Mouse (Mus musculus): ENCODE measurements at regions not wholly inside any gene's neighbourhood (a gene's known extent, or its start where the extent isn't known, plus 50 kb on each side); places are given as distances from the start of the nearest gene placed in this dataset.

DNA sequence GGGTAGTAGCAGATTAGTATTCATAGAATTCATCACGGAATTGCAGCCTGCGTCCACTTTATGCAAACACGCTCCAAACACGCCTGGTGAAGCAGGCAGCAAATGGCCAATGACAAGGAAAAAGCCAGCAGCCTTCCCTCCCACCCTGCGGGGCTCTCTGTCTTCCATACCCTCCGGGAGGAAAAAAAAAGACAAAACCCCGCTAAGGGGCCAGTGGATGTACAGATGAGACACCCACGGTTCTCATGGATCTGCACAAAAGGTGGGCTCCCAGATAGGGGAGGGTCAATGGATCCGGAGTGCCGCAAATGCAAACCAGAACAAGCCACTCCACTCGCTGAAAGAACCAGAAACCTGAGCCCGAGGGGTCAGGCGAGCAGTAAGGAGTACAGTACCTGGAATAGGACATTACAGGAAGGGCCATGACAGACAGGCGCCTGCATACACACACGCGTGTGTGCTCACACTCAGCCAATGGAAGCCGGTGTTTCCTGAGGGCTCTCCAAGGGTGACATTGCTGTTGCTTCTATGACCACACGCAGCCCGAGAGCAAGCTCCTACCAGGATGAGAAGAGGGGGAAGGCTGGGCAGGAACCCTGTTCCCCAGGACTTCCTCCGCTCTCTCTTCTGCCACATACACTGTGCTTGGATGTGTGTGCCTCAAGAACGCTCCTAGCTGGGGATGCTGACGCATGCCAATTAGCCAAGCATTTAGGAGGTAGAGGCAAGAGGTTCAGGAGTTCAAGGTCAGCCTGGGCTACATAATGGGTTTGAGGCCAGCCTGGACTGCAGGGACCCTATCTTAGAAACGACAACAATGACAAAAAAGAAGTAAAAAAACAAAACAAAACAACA lies 57.5 kb upstream of the Casz1 start:
- Histone ChIP-seq H3K9me3 (no peaks in the 10 kb centered on the region), H3K27me3 (peaks cover 53% of the 10 kb centered on the region), H3K9ac (no peak overlapping the region), H3K4me1 (peaks cover 18% of the 10 kb centered on the region), H3K36me3 (no peaks in the 10 kb centered on the region), H3K27ac (no peak overlapping the region), H3K4me3 (no peak overlapping the region), H3K4me2 (no peak overlapping the region)
- no peak for ATAC-seq (ENCODE audit: insufficient number of reproducible peaks, low FRiP score, low TSS enrichment, low read depth)
- WGBS: 41% methylated on average over 23 of the region's 23 CpGs

DNA sequence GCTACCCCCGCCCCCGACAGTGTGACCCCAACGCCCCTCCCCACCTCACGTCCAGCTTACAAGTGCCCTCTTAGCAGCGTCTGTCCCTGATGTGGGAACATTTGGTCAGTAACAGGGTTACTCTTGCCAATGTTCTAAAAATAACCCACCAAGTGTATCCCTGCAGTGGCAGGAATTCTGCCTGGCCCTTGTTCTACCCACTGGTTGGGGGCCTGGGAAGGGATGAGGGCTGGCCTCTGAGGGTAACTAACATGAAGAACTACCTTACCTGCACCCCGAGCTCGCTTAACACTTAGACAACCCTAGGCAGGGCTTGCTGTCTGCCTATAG lies 56.9 kb upstream of the Casz1 start:
- no peak overlapping the region for H3K4me2 ChIP-seq
- H3K4me3 ChIP-seq: no peak overlapping the region
- no peak for ATAC-seq (ENCODE audit: insufficient number of reproducible peaks, low FRiP score, low TSS enrichment, low read depth)
- no peak overlapping the region for H3K9ac ChIP-seq
- 81% methylated on average over 7 of the region's 7 CpGs for whole genome bisulfite sequencing
- no peaks in the 10 kb centered on the region for H3K9me3 ChIP-seq
- H3K4me1 ChIP-seq: peaks cover 18% of the 10 kb centered on the region
- no peaks in the 10 kb centered on the region for H3K36me3 ChIP-seq
- no peak overlapping the region for H3K27ac ChIP-seq
- H3K27me3 ChIP-seq: peaks cover 53% of the 10 kb centered on the region

DNA sequence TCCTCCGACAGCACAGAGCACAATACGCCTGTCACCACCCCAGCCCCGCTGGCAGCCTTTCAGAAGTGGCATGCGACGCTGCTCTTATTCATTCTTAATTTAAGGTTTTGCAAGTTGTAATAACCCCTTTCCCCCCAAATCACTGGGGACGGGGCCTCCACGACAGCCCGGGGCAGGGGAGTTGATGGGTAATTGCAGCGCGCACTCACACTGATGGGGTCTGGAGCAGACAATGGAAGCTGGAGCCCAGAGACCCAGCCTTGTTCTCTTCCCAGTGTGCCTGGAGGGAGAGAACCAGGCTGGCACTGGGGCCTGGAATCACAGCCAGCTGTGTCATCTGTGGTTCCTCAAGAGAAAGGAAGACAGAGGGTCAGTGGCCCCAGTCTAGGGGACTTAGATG lies 54.2 kb upstream of the Casz1 start:
- no peak for ATAC-seq (ENCODE audit: insufficient number of reproducible peaks, low FRiP score, low TSS enrichment, low read depth)
- Histone ChIP-seq H3K4me2 (no peak overlapping the region), H3K9ac (no peak overlapping the region), H3K9me3 (no peaks in the 10 kb centered on the region), H3K36me3 (no peaks in the 10 kb centered on the region), H3K4me1 (peaks cover 14% of the 10 kb centered on the region; the same call in 1 of the 2 replicates), H3K27me3 (peaks cover 39% of the 10 kb centered on the region), H3K27ac (no peak overlapping the region), H3K4me3 (no peak overlapping the region)
- WGBS: 64% methylated on average over 10 of the region's 10 CpGs

DNA sequence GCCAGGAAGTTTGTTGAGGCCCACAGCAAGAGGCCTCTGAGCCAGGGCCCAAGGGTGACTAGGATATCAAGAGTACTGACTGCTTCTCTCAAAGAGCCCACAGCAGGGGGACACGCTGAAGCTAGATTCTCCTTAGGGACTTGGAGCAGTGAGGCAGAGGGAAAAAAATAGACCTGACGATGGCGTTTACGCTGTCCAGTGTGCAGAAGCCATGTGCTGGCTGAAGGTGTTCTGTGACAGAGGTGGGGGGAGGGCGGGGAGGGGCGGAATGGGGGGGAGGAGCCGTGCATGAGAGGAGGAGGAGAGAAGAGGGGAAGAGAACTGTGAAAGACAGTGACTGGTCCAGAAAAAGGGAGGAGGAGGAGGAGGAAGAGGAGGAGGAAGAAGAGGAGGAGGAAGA lies 52.6 kb upstream of the Casz1 start:
- Histone ChIP-seq H3K27ac (no peak overlapping the region), H3K27me3 (peaks cover 28% of the 10 kb centered on the region), H3K4me1 (peaks cover 12% of the 10 kb centered on the region; the same call in 1 of the 2 replicates), H3K9ac (no peak overlapping the region), H3K9me3 (no peaks in the 10 kb centered on the region), H3K4me2 (no peak overlapping the region), H3K36me3 (no peaks in the 10 kb centered on the region), H3K4me3 (no peak overlapping the region)
- 48% methylated on average over 7 of the region's 7 CpGs for WGBS
- ATAC-seq (ENCODE audit: insufficient number of reproducible peaks, low FRiP score, low TSS enrichment, low read depth): no peak

DNA sequence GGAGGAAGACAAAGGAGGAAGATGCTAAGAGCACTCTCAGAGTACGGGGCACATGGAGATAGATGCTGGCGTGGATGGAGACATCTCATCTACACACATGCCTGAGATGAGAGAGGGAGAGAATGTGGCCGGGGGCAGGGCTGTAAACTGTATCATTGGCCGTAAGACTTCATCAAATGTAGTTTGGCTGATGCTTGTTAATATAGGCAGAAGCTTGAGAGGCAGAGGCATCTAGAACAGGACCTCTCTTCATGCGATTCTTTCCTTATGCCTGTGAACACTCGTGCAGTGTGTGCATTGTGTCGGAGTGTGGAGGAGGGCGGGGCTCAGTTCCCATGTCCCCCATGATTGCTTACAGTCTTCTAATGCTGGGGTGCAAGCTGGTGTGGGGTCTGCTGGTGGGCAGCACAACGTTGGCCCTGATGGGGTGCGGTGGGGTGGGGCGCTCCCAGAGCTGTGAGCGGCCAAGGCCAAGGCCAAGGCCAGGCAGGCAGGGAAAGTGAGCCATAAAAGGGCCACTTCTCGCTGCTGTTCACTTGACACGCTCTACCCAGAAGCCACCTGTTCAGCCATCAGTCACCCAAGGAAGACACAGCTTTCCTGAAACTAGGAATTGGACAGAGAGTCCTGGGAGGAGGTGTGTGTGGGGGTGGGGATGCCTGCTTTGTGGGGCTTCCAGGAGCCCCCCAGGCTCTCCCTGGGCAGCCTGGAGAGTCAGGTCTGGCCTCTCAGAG lies 51.7 kb upstream of the Casz1 start:
- no peak for ATAC-seq (ENCODE audit: insufficient number of reproducible peaks, low FRiP score, low TSS enrichment, low read depth)
- no peak overlapping the region for H3K9ac ChIP-seq
- no peak overlapping the region for H3K4me2 ChIP-seq
- H3K4me1 ChIP-seq: peaks cover 9% of the 10 kb centered on the region; the same call in 1 of the 2 replicates
- no peaks in the 10 kb centered on the region for H3K36me3 ChIP-seq
- peak overlapping the region; percentile 47; the same call in 1 of the 2 replicates for H3K27ac ChIP-seq
- no peaks in the 10 kb centered on the region for H3K9me3 ChIP-seq
- H3K4me3 ChIP-seq: no peak overlapping the region
- H3K27me3 ChIP-seq: peaks cover 18% of the 10 kb centered on the region
- WGBS: 71% methylated on average over 14 of the region's 14 CpGs

DNA sequence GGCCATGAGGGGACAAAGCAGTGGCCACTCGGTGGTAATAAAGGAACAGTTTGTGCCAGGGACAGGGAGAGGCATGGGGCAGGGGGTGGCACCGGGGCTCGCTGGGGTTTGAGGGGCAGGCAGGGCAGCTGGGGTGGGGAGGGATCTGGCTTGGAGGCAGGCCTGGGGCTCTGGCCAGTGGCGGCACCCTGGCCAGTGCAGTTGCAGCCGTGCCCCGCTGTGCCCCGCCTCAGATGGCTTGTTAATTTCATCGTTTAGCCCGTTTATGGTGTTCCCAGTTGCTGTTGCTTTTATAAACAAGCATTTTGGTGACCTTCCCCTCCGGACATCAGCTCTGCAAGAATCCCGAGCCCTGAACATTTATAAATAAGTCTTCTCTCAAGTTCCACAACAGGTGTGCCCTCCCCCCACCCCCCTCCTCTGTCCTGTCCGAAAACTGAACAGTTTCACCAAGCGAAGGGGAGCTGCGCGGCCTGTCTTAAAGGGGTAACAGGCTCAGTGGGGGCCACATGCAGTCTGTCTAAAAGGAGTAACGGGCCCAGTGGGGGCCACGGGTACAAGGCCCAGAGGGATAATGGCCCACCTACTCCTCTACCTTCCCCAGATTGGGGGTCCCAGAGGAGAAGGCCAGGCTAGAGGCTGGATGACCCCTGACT lies 51.0 kb upstream of the Casz1 start:
- peak overlapping the region; percentile 47 for H3K27ac ChIP-seq
- H3K9me3 ChIP-seq: no peaks in the 10 kb centered on the region
- H3K4me2 ChIP-seq: no peak overlapping the region
- H3K9ac ChIP-seq: no peak overlapping the region
- peaks cover 9% of the 10 kb centered on the region; the same call in 1 of the 2 replicates for H3K4me1 ChIP-seq
- H3K4me3 ChIP-seq: no peak overlapping the region
- WGBS: 31% methylated on average over 17 of the region's 17 CpGs
- no peaks in the 10 kb centered on the region for H3K36me3 ChIP-seq
- ATAC-seq (ENCODE audit: insufficient number of reproducible peaks, low FRiP score, low TSS enrichment, low read depth): peak; percentile 49; the same call in 1 of the 2 replicates
- peaks cover 18% of the 10 kb centered on the region for H3K27me3 ChIP-seq

DNA sequence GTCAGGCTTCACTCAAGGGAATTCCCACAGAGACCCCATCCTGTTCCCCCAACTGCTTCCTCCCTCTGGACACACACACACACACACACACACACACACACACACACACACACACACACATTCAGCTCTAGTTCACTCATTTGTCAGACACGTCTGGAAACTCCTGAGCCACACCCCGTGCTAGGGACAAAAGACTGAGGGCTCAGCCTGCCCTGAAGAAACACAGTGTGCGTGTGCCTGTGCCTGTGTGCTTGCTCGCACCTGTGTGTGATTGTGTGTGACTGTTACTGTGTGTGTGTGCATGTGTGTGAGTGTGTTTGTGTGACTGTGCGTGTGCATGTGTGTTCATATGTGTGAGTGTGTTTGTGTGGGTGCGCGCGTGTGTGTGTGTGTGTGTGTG lies 50.4 kb upstream of the Casz1 start:
- Histone ChIP-seq H3K36me3 (no peaks in the 10 kb centered on the region), H3K9ac (no peak overlapping the region), H3K4me2 (no peak overlapping the region), H3K4me3 (no peak overlapping the region), H3K27ac (no peak overlapping the region; the same call in 1 of the 2 replicates), H3K27me3 (peaks cover 15% of the 10 kb centered on the region), H3K4me1 (peaks cover 9% of the 10 kb centered on the region; the same call in 1 of the 2 replicates), H3K9me3 (no peaks in the 10 kb centered on the region)
- WGBS: 76% methylated on average over 8 of the region's 8 CpGs
- ATAC-seq (ENCODE audit: insufficient number of reproducible peaks, low FRiP score, low TSS enrichment, low read depth): no peak

Data from limb, embryonic 15.5 days (tissue).